Mouse (Mus musculus): Measurements from ENCODE around the gene Tmbim6.
A peak's percentile ranks its signal among the peaks of the same experiment; 100 is the strongest.
"Not testable (repeated sequence)": the region's sequence is repeated elsewhere in the genome, so short reads cannot be mapped to it uniquely, and the experiment has no call there.

Tmbim6 gene

DNA sequence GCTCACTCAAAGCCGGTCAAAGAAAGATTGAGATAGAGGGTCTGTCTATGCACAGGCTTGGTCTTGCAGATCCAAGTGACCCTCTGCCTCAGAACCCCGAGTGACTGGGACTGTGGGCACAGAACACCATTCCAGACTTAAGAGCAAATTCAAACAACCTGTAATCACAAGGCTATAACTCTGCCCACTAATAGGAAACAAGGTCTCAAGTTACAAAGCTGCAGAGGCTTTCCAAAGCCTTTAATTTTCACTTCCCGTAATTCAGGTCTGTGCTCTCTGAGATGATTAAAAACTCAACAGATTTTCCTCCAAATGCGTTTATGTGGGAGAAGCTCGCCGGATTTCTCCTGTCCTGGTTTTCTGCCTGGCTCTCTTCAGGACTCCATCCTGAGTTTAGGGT, 8.6 kb upstream of the Tmbim6 start:
- no peak for DNase-seq (ENCODE audit: low read depth)

DNA sequence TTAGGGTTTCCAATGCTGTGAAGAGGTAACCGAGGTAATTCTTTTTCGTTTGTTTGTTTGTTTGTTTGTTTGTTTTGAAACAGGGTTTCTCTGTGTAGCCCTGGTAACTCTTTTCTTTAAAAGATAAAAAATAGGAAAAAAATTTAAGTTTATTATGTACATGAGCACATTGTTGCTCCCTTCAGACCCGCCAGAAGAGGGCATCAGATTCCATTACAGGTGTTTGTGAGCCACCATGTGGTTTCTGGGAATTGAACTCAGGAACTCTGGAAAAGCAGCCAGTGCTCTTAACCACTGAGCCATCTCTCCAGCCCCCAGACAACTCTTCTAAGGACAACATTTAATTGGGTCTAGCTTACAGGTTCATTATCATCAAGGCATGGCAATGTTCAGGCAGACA, 6.6 kb upstream of the Tmbim6 start:
- not testable (repeated sequence) for DNase-seq (ENCODE audit: low read depth)

GRCm38 (mm10) chr15:99386796-99387195, 5.9 kb upstream of the Tmbim6 start:
- no peak for DNase-seq (ENCODE audit: low read depth)

GRCm38 (mm10) chr15:99387976-99388375, 4.7 kb upstream of the Tmbim6 start:
- no peak for DNase-seq (ENCODE audit: low read depth)

- no peak for DNase-seq (ENCODE audit: low read depth)
Measured at GRCm38 (mm10) chr15:99390472-99391401, 1.9 kb upstream of the Tmbim6 start.

GRCm38 (mm10) chr15:99391975-99392374, 707 bp upstream of the Tmbim6 start:
- no peak for DNase-seq (ENCODE audit: low read depth)

- DNase-seq (ENCODE audit: low read depth), result no peak
Measured at GRCm38 (mm10) chr15:99393386-99394252, 937 bp downstream of the Tmbim6 start.

GRCm38 (mm10) chr15:99396462-99396861, 3.8 kb downstream of the Tmbim6 start:
- DNase-seq (ENCODE audit: low read depth), result no peak

DNA sequence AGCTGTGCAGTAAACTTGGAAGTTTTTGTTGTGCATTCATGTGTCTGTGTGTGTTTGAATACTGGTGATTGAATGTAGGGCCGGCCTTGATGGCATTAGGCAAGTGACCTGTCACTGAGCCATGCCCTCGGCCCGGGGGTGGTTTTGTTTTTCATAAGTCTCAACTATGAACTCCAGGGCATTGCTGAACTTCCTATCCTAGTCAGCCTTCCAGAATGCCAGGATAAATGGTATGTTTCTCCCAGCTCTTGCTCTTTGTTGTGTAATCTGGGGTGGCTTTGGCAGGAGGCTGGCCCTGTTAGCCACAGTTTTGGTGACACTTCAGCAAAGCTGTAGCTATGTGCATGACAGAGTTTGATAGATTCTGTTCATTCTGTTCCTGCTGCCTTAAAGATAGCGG, 4.2 kb downstream of the Tmbim6 start:
- DNase-seq (ENCODE audit: low read depth), result no peak

GRCm38 (mm10) chr15:99397622-99398021, 4.9 kb downstream of the Tmbim6 start:
- DNase-seq (ENCODE audit: low read depth), result no peak

GRCm38 (mm10) chr15:99399503-99400245, 7.0 kb downstream of the Tmbim6 start:
- no peak for DNase-seq (ENCODE audit: low read depth)

GRCm38 (mm10) chr15:99400602-99401001, 7.9 kb downstream of the Tmbim6 start:
- no peak for DNase-seq (ENCODE audit: low read depth)

DNA sequence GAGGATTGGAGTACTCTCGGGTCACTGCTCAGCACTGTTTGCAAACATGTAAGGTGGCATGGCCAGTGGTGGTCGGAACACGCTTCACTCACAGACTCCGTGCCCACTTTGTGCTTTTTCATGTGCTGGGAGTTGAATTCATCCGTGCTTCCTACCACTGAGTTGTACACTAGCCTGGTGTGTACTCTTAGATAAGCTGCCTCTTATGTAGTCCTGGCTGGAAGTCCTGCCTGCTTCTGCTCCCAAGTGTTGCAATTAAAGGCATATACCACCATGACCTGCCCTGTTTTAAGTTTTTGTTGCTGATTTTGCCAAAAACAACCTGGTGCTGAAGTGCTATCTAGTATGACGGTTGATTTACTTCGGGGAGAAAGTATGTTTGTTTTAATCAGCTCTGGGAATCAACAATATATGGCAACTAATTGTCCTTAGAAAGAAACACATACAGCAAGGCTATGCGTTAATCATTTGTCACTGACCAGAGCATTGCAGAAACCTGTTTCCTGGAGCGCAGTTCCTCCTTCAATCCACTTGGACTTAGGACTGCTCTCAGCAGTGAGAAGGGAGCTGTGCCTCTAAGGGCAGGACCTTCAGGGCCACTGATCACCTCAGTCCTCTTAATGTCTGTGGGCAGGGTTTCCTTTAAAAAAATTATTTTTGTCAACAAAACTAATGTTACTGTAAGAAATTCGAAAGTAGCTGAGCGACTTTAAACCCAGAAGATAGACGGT, 10.6 kb downstream of the Tmbim6 start:
- no peak for DNase-seq (ENCODE audit: low read depth)

DNA sequence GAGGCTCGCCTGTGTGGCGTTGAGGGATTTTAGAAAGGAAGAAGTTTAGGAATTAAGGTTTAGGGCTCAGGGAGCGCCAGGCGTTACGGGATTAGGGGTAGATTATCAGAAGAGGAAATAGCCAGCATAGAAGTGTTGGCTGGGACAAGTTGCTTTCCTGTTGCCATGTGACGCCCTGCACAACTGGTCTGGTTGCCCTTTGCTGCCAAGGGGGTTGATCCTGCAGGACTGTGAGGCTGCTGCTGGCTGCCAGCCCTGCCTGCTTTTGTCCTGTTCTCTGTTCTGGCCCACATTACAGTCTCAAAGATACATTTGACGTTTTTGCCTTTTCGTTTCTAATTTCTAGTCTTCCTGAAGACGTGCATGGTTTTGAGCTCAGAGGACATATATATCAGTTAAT, 12.5 kb downstream of the Tmbim6 start:
- DNase-seq (ENCODE audit: low read depth), result no peak

DNA sequence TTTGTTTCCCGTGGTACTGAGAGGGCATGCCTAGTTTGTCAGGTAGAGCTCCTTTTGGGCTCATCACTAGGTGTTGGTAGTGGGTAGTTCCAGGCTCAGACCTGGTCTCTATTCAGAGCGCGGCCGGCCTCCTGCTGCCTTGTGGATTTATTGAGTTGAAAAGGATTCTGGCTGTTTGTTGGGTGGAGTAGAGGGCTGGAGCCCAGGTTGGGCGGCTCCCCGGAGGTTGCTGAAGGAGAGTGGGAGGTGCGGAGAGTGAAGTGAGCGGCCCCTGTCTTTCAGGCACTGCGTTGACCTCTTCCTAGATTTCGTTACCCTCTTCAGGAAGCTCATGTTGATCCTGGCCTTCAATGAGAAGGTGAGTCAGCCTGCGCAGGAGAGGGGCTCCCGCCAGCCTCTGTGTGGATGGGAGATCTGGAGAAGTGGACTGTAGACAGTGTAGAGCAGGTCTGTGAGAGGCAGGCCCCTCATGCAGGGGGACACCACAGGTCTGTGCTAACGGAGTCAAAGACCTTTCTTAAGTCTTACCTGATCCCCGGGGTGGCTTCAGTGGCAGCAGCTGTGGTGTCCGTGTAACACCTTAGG, 14.4 kb downstream of the Tmbim6 start:
- DNase-seq (ENCODE audit: low read depth), result no peak

- no peak for DNase-seq (ENCODE audit: low read depth)
Measured at GRCm38 (mm10) chr15:99408845-99409244, 16.2 kb downstream of the Tmbim6 start.

GRCm38 (mm10) chr15:99411747-99412146, 19.1 kb downstream of the Tmbim6 start:
- DNase-seq (ENCODE audit: low read depth), result no peak

GRCm38 (mm10) chr15:99415793-99416192, 23.1 kb downstream of the Tmbim6 start:
- DNase-seq (ENCODE audit: low read depth), result peak; percentile 89

- DNase-seq (ENCODE audit: low read depth), result peak; percentile 97
Measured at GRCm38 (mm10) chr15:99416348-99416882, 23.7 kb downstream of the Tmbim6 start.

GRCm38 (mm10) chr15:99416957-99417356, 24.3 kb downstream of the Tmbim6 start:
- no peak for DNase-seq (ENCODE audit: low read depth)
